Mouse (Mus musculus): ENCODE results near the gene Yars. TPM values are rescaled to one million over a fixed set of nuclear protein-coding genes. Genes with fewer than 3 reads are reported as not detected.
A peak's percentile ranks its signal among the peaks of the same experiment; 100 is the strongest.

The Yars gene
- polyA plus RNA-seq, 1 experiment from 2014 or later: 60.8 TPM

GRCm38 (mm10) chr4:129220376-129221089, 31.0 kb downstream of the Yars start:
- H3K4me2 ChIP-seq: no peak overlapping the region
- H3K27ac ChIP-seq (replicated peaks): no peak overlapping the region
- H3K4me3 ChIP-seq (replicated peaks): no peak overlapping the region
- no peak overlapping the region for H3K9ac ChIP-seq
- peaks cover 12% of the 10 kb centered on the region; the same call in 1 of the 2 replicates for H3K4me1 ChIP-seq (replicated peaks)
- H3K9me3 ChIP-seq (replicated peaks): no peaks in the 10 kb centered on the region
- H3K27me3 ChIP-seq: peaks cover 47% of the 10 kb centered on the region
- ATAC-seq (ENCODE audit: insufficient read depth): no peak
- H3K36me3 ChIP-seq (replicated peaks): peaks cover 51% of the 10 kb centered on the region
- WGBS (ENCODE audit: insufficient replicate concordance): 82% methylated on average over 7 of the region's 7 CpGs

DNA sequence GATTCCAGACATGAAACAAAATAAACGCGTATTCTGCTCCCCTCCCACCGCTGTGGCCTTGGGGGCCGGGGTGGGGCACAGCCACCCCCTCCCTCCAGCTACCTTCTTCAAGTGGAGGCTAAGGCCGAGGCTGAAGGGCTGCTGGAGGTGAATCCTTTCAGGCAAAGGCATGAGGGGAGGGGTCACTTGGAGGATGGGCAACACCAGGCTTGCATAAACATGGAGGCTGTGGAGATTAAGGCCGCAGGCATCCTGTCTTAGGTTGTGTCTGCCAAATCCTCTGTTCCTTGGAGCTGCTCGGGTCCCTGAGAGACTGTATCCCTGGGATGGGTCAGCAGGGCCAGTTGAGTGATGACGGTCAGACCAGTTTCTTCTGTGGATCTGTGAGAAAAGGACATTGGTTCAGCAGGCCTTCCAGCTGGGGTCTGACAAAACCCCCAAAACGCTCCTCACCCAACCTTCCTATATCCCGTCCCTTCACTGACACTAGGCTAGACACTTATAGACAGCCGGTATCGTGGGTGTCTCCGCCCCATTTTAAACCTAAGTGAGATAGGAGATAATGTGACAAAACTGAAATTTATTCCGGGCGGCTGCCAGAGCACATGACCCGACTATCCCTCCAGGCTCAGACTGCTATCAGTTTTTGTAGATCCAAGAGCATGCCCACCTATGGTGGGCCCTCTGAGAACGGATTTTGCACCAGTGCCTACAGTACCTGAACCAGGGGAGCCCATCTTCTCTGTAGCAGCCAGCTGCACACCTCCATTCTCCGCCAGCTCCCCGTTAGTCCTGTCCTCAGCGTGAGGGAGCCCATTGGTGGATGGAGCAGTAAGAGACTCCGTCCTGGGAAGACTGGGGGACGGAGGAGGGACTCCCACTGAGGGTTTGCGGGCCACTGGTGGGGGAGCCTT, 31.8 kb downstream of the Yars start:
- Histone ChIP-seq H3K9ac (no peak overlapping the region), H3K4me1 (replicated peaks) (peaks cover 12% of the 10 kb centered on the region; the same call in 1 of the 2 replicates), H3K4me3 (replicated peaks) (no peak overlapping the region), H3K36me3 (replicated peaks) (peaks cover 43% of the 10 kb centered on the region), H3K27me3 (peaks cover 55% of the 10 kb centered on the region), H3K9me3 (replicated peaks) (no peaks in the 10 kb centered on the region), H3K27ac (replicated peaks) (no peak overlapping the region), H3K4me2 (no peak overlapping the region)
- 61% methylated on average over 23 of the region's 23 CpGs for WGBS (ENCODE audit: insufficient replicate concordance)
- no peak for ATAC-seq (ENCODE audit: insufficient read depth)

- Histone ChIP-seq H3K9me3 (replicated peaks) (no peaks in the 10 kb centered on the region), H3K27ac (replicated peaks) (no peak overlapping the region), H3K27me3 (peaks cover 64% of the 10 kb centered on the region), H3K36me3 (replicated peaks) (peaks cover 33% of the 10 kb centered on the region), H3K9ac (no peak overlapping the region), H3K4me2 (no peak overlapping the region), H3K4me1 (replicated peaks) (peaks cover 21% of the 10 kb centered on the region; the same call in 1 of the 2 replicates), H3K4me3 (replicated peaks) (no peak overlapping the region)
- ATAC-seq (ENCODE audit: insufficient read depth): no peak
- 69% methylated on average over 31 of the region's 31 CpGs for WGBS (ENCODE audit: insufficient replicate concordance)
Observed at GRCm38 (mm10) chr4:129222019-129222925, 32.7 kb downstream of the Yars start.

- H3K36me3 ChIP-seq (replicated peaks): peaks cover 20% of the 10 kb centered on the region
- H3K4me2 ChIP-seq: peak overlapping the region; percentile 23; the same call in 1 of the 2 replicates
- peaks cover 78% of the 10 kb centered on the region for H3K27me3 ChIP-seq
- no peaks in the 10 kb centered on the region for H3K9me3 ChIP-seq (replicated peaks)
- no peak for ATAC-seq (ENCODE audit: insufficient read depth)
- H3K27ac ChIP-seq (replicated peaks): no peak overlapping the region
- WGBS (ENCODE audit: insufficient replicate concordance): 40% methylated on average over 55 of the region's 55 CpGs
- peaks cover 27% of the 10 kb centered on the region; the same call in 1 of the 2 replicates for H3K4me1 ChIP-seq (replicated peaks)
- H3K9ac ChIP-seq: no peak overlapping the region
- H3K4me3 ChIP-seq (replicated peaks): no peak overlapping the region
Observed at GRCm38 (mm10) chr4:129223421-129224281, 34.1 kb downstream of the Yars start.

DNA sequence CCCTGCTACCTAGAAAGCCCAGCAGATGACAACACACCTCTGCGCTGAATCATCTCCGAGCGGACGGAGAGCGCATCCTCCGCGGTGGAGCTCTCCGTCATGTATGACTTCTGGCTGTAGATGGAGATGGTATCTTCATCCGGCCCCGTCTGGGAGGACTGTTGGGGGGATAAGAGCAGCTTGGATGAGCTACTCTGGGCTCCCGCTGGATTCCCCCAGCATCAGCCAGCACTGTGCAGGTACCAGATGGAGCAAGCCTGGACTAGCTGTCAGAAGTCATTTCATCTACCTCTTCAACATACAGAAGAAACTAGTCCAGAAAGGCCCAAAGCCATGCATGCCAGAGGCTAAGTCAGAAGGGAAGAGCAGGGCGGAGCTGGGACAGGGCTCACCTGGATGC, 35.8 kb downstream of the Yars start:
- WGBS (ENCODE audit: insufficient replicate concordance): 83% methylated on average over 12 of the region's 12 CpGs
- no peaks in the 10 kb centered on the region for H3K9me3 ChIP-seq (replicated peaks)
- peaks cover 91% of the 10 kb centered on the region for H3K27me3 ChIP-seq
- peaks cover 3% of the 10 kb centered on the region for H3K36me3 ChIP-seq (replicated peaks)
- H3K4me1 ChIP-seq (replicated peaks): peaks cover 27% of the 10 kb centered on the region; the same call in 1 of the 2 replicates
- ATAC-seq (ENCODE audit: insufficient read depth): no peak
- no peak overlapping the region for H3K4me2 ChIP-seq
- no peak overlapping the region for H3K9ac ChIP-seq
- H3K27ac ChIP-seq (replicated peaks): no peak overlapping the region
- no peak overlapping the region for H3K4me3 ChIP-seq (replicated peaks)

DNA sequence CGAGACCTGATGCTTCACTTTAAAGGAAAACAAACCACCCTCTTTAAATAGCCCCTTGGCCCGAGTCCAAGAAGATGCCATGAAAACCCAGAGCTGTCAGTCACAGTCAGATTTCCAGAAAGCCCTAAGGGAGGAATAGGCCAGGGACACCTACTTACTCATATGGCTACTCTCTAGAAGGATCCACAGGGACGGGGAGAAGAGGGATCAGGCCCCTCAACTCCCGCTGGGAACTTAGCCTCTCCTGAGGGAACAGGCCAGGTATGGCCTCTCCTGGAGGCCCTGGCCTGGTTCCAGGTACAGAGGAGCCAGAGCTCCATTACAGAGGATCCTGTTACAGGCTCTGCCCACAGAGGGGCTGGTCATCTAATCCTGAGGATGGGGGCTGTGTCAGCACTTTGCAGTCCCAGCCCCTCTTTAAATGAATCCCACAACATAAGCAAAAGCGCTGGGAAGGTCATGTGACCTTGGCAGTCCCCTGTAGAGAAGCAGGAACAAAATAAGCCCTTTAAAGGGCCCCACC, 36.9 kb downstream of the Yars start:
- 45% methylated on average over 5 of the region's 5 CpGs for WGBS (ENCODE audit: insufficient replicate concordance)
- Histone ChIP-seq H3K4me2 (no peak overlapping the region), H3K27me3 (peaks cover 91% of the 10 kb centered on the region), H3K4me3 (replicated peaks) (no peak overlapping the region), H3K27ac (replicated peaks) (no peak overlapping the region), H3K9ac (no peak overlapping the region), H3K4me1 (replicated peaks) (peaks cover 33% of the 10 kb centered on the region), H3K9me3 (replicated peaks) (no peaks in the 10 kb centered on the region), H3K36me3 (replicated peaks) (no peaks in the 10 kb centered on the region)
- no peak for ATAC-seq (ENCODE audit: insufficient read depth)

GRCm38 (mm10) chr4:129227170-129227984, 37.8 kb downstream of the Yars start:
- peaks cover 83% of the 10 kb centered on the region for H3K27me3 ChIP-seq
- no peak overlapping the region for H3K4me2 ChIP-seq
- no peaks in the 10 kb centered on the region for H3K9me3 ChIP-seq (replicated peaks)
- no peak overlapping the region for H3K27ac ChIP-seq (replicated peaks)
- no peaks in the 10 kb centered on the region for H3K36me3 ChIP-seq (replicated peaks)
- no peak overlapping the region for H3K4me3 ChIP-seq (replicated peaks)
- 23% methylated on average over 22 of the region's 22 CpGs for WGBS (ENCODE audit: insufficient replicate concordance)
- ATAC-seq (ENCODE audit: insufficient read depth): no peak
- H3K9ac ChIP-seq: no peak overlapping the region
- peaks cover 40% of the 10 kb centered on the region for H3K4me1 ChIP-seq (replicated peaks)

DNA sequence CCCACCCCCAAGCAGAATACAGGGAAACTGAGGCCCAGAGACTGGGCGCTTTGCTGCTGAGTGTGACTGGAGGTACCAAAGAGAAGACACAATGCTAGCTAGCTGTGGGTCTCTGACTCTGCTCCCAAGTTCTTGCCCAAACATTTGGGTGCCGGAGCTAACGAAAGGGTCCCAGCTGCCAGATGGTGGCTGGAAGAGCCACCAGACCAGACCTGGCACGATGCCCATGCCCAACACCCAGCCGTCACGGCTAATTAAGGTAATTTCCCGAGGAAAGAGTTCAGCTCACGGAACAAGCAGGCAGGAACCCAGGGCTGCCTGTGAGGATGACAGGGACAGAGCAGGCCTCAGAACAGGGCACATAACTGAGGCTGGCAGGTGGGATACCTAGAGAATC, 38.4 kb downstream of the Yars start:
- no peaks in the 10 kb centered on the region for H3K9me3 ChIP-seq (replicated peaks)
- H3K36me3 ChIP-seq (replicated peaks): no peaks in the 10 kb centered on the region
- no peak for ATAC-seq (ENCODE audit: insufficient read depth)
- 53% methylated on average over 8 of the region's 8 CpGs for WGBS (ENCODE audit: insufficient replicate concordance)
- H3K9ac ChIP-seq: no peak overlapping the region
- H3K27me3 ChIP-seq: peaks cover 77% of the 10 kb centered on the region
- no peak overlapping the region for H3K4me2 ChIP-seq
- no peak overlapping the region for H3K4me3 ChIP-seq (replicated peaks)
- H3K4me1 ChIP-seq (replicated peaks): peaks cover 46% of the 10 kb centered on the region
- H3K27ac ChIP-seq (replicated peaks): no peak overlapping the region

DNA sequence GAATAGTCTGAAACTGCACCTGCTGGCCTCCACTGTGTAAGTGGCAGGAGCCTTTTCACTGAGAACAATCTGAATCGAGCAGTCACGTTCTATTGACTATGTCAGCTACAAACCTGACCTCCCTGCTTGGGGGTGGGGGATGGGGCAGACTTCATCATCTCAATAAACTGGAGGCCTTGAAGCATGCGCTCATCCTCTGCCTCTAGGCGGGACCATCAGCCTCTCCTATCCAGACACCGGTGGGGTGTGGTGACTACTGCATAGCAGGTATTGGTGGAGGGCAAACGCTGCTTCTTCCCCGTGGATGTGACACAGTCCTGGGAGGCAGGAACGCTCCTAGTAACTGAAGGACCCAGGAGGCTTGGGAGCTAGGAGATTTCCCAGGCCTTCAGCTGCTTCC, 41.4 kb downstream of the Yars start:
- WGBS (ENCODE audit: insufficient replicate concordance): 55% methylated on average over 8 of the region's 8 CpGs
- Histone ChIP-seq H3K4me2 (no peak overlapping the region), H3K9ac (no peak overlapping the region), H3K27ac (replicated peaks) (no peak overlapping the region), H3K9me3 (replicated peaks) (no peaks in the 10 kb centered on the region), H3K4me1 (replicated peaks) (peaks cover 65% of the 10 kb centered on the region), H3K36me3 (replicated peaks) (no peaks in the 10 kb centered on the region), H3K27me3 (peaks cover 47% of the 10 kb centered on the region), H3K4me3 (replicated peaks) (no peak overlapping the region)
- no peak for ATAC-seq (ENCODE audit: insufficient read depth)

Measured in liver, embryonic 15.5 days (tissue).